Mouse (Mus musculus): Measurements from ENCODE around the gene Ubr2.

The Ubr2 gene

GRCm38 (mm10) chr17:47009898-47010721 is at the start of gene Ubr2:
Ubr2 (minus strand) TSS chr17:47010556.
- DNase-seq (ENCODE audit: low read depth, low spot score), result peak; percentile 98

GRCm38 (mm10) chr17:47059836-47060360 is 49.5 kb upstream of the Ubr2 start:
- DNase-seq (ENCODE audit: low read depth, low spot score), result peak; percentile 97

GRCm38 (mm10) chr17:47057966-47058365 is 47.6 kb upstream of the Ubr2 start:
- no peak for DNase-seq (ENCODE audit: low read depth, low spot score)

- no peak for DNase-seq (ENCODE audit: low read depth, low spot score)
These were observed 46.1 kb upstream of the Ubr2 start for GRCm38 (mm10) chr17:47056476-47056875.

GRCm38 (mm10) chr17:47055121-47055520 is 44.8 kb upstream of the Ubr2 start:
- no peak for DNase-seq (ENCODE audit: low read depth, low spot score)

- DNase-seq (ENCODE audit: low read depth, low spot score), result no peak
These were observed 44.3 kb upstream of the Ubr2 start for GRCm38 (mm10) chr17:47054613-47055012.

GRCm38 (mm10) chr17:47050678-47051077 is 40.3 kb upstream of the Ubr2 start:
- DNase-seq (ENCODE audit: low read depth, low spot score), result peak; percentile 50

- no peak for DNase-seq (ENCODE audit: low read depth, low spot score)
These were observed 32.5 kb upstream of the Ubr2 start for GRCm38 (mm10) chr17:47042866-47043265.

GRCm38 (mm10) chr17:47038844-47039803 is 28.8 kb upstream of the Ubr2 start:
- DNase-seq (ENCODE audit: low read depth, low spot score), result peak; percentile 75

GRCm38 (mm10) chr17:47034536-47034935 is 24.2 kb upstream of the Ubr2 start:
- no peak for DNase-seq (ENCODE audit: low read depth, low spot score)

- peak; percentile 76 for DNase-seq (ENCODE audit: low read depth, low spot score)
These were observed 23.3 kb upstream of the Ubr2 start for GRCm38 (mm10) chr17:47033643-47034042.

- DNase-seq (ENCODE audit: low read depth, low spot score), result no peak
These were observed 14.4 kb upstream of the Ubr2 start for GRCm38 (mm10) chr17:47024805-47025204.

- DNase-seq (ENCODE audit: low read depth, low spot score), result no peak
These were observed 13.0 kb upstream of the Ubr2 start for GRCm38 (mm10) chr17:47023369-47023768.

- DNase-seq (ENCODE audit: low read depth, low spot score), result no peak
These were observed 2.5 kb upstream of the Ubr2 start for GRCm38 (mm10) chr17:47012896-47013295.

- DNase-seq (ENCODE audit: low read depth, low spot score), result no peak
These were observed 1.3 kb upstream of the Ubr2 start for GRCm38 (mm10) chr17:47011661-47012043.

GRCm38 (mm10) chr17:47010722-47011660 is 635 bp upstream of the Ubr2 start:
- DNase-seq (ENCODE audit: low read depth, low spot score), result peak; percentile 88

- no peak for DNase-seq (ENCODE audit: low read depth, low spot score)
These were observed 834 bp downstream of the Ubr2 start for GRCm38 (mm10) chr17:47009546-47009897.

- DNase-seq (ENCODE audit: low read depth, low spot score), result peak; percentile 33
These were observed 1.3 kb downstream of the Ubr2 start for GRCm38 (mm10) chr17:47009016-47009415.

GRCm38 (mm10) chr17:47008506-47008905 is 1.9 kb downstream of the Ubr2 start:
- no peak for DNase-seq (ENCODE audit: low read depth, low spot score)

- DNase-seq (ENCODE audit: low read depth, low spot score), result no peak
These were observed 3.6 kb downstream of the Ubr2 start for GRCm38 (mm10) chr17:47006741-47007140.

Data from 3T3-L1 (cell line).